Mouse (Mus musculus) thymus, postnatal 10 days (tissue): ENCODE measurements around the gene Gabra1.

Experiments used
- DNase-seq, 2 experiments: peaks; one replicate each; pipeline ENCODE4 v3.0.0; 2021; ENCODE audit warnings: low spot score in 2 of 2

The Gabra1 gene

DNA sequence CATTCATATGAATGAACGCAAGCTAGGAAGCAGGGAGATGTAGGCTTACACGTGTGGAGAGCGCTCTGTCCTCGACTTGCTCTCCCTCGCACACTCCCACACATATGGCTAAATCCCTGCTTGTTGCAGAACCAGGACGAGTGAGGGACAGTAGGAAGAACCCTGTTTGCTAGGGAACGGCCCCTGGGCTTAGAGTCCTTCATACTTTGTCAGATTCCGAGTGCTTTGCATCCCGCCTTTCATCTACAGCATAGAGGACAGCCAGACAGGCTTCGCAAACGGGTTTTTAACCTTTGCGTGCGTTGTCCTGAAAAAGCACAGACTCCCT lies at the start of gene Gabra1:
Gene Gabra1 (minus strand): TSS at position 106 of the 328 bp plus-strand sequence.
- no peak for DNase-seq

- DNase-seq: no peak
Measured at GRCm38 (mm10) chr11:42181973-42182824, 531 bp downstream of the Gabra1 start.

DNA sequence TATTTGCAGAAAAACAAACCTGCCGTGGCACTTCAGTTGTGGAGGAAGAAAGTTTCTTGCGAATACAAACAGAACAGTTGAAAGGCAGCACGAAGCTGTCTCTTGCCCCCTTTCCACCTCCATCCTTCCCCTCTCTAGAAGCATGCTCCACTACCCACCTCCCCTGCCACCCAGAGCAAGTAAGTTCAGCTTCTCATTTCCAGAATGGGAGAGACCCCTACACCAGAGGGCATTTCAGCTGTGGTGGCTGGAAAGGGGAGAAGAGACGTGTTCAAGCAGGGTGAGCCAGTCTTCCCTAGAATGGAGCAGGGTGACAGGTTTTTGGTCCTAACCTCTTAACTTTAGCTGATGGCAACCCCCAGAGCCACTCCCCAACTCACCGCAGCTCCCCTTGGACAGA lies 1.3 kb downstream of the Gabra1 start:
- DNase-seq: no peak

GRCm38 (mm10) chr11:42179535-42179934 lies 3.2 kb downstream of the Gabra1 start:
- DNase-seq: no peak

- no peak for DNase-seq
Measured at GRCm38 (mm10) chr11:42178296-42178695, 4.4 kb downstream of the Gabra1 start.

DNA sequence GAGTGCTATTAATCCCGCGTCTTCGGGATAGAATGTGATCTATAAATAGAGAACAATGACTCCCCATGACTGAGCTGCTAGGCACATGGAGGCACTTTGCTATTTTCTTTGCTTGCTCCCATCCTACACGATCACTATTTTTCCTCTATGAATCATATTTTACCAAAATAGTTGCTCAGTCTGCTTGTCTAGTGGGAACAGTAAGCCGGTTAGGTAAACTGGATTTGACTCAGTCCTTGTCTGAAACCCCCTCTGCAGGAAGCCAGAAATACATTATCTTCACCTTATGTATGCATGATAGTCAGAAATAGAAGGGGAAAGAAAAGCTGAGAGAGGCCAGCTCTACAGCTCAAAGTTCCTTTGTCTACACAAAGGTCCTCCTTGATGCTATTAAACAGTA lies 31.3 kb downstream of the Gabra1 start:
- DNase-seq: no peak

- DNase-seq: no peak
Measured at GRCm38 (mm10) chr11:42116931-42117330, 65.8 kb downstream of the Gabra1 start.

DNA sequence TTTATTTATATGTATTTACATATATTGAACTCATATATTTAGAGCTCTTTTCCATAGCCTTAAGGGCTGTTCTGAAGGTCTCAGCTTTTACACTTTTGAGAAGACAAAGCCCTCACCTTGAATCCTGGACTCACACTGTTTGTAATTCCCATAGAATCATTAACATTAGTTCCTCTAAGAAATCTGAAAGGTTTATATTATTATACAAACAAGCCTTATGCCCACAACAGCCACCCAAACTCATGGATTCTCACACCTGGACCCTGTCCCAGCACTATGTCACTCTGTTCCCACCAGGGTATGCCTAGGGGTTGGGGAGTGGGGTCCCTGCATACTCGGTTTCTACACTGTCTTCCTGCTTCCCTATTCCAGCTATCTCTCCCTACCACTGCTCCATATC lies 72.7 kb downstream of the Gabra1 start:
- no peak for DNase-seq

DNA sequence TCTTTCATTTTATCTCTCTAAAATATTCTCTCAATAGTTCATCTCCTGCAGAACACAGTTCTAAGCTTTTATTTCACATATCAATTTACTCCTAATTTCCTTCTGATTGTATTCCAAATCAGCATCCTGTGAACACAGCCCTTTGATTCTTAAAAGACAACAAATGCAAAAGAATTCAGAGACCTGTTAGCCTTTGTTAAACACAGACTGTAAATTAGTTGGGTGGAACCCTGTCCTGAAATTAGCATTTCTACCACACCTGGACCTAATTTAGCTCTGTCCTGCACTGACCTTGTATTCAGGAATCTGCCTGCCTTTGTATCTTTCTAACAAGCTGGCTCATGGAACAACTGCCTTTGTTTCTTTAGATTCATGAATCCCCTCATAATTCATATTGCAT lies 73.1 kb downstream of the Gabra1 start:
- DNase-seq: no peak

- no peak for DNase-seq
Measured at GRCm38 (mm10) chr11:42095556-42095955, 87.2 kb downstream of the Gabra1 start.
